Mouse (Mus musculus): ENCODE data around the gene Pcbd1. TPM values are rescaled to one million over a fixed set of nuclear protein-coding genes. Genes with fewer than 3 reads are reported as not detected.

Gene Pcbd1
- polyA plus RNA-seq, 1 experiment from 2014 or later: 48.6 TPM

Small RNA genes lying within 50 kb of the gene (microRNA-seq; reads per million reads assigned to microRNA genes)
- not detected for gene Gm44308

Other genes with a start within 250 kb of the Pcbd1 start
- 39.0 and 55.6 TPM in 2 replicates for gene Sgpl1, start 58.4 kb downstream of the Pcbd1 start, polyA plus RNA-seq (2015; fragmentation: Nextera tagmentation; extraction: Ambion mirVana)
- 73.7 TPM in 1 of 2 replicates, not detected in the other for gene Tbata, start 82.6 kb downstream of the Pcbd1 start, polyA plus RNA-seq (2015; fragmentation: Nextera tagmentation; extraction: Ambion mirVana)
- gene Adamts14, start 184.1 kb downstream of the Pcbd1 start, polyA plus RNA-seq (2015; fragmentation: Nextera tagmentation; extraction: Ambion mirVana): 0.43 and 0.54 TPM in 2 replicates
- gene Prf1, start 208.5 kb downstream of the Pcbd1 start, polyA plus RNA-seq (2015; fragmentation: Nextera tagmentation; extraction: Ambion mirVana): 0.09 TPM in 1 of 2 replicates, not detected in the other